Mouse (Mus musculus) CH12.LX (cell line): ENCODE data around the gene Prpf39. TPM values are rescaled to one million over a fixed set of nuclear protein-coding genes. Genes with fewer than 3 reads are reported as not detected.

ENCODE experiments used
- DNase-seq: peaks from one replicate; pipeline ENCODE4 v3.0.0-alpha.2; 2013; ENCODE audit errors: extremely low read depth
- H3K27ac ChIP-seq: 2 replicates; pipeline ENCODE4 v1.5.1; 2012; ENCODE audit warnings: low read depth, mild to moderate bottlenecking, control low read depth, moderate library complexity; ENCODE audit not compliant: insufficient read depth
- H3K27me3 ChIP-seq: replicated peaks from 2 replicates; pipeline ENCODE3; 2012; ENCODE audit warnings: inconsistent platforms
- H3K36me3 ChIP-seq, 2 experiments: replicated peaks in 1 of 2; 2 replicates each; pipeline versions ENCODE3 to v1.6.1; 2012; ENCODE audit warnings: inconsistent platforms in 1 of 2, low read length in 1 of 2, mild to moderate bottlenecking in 1 of 2, mixed read lengths in 1 of 2, moderate library complexity in 1 of 2; ENCODE audit not compliant: control insufficient read depth in 1 of 2, insufficient read depth in 1 of 2
- H3K4me1 ChIP-seq, 2 experiments: 2 replicates each; pipeline ENCODE4 v1.6.1; 2012; ENCODE audit warnings: inconsistent platforms in 1 of 2, moderate library complexity in 1 of 2; ENCODE audit not compliant: insufficient read depth in 2 of 2, control insufficient read depth in 1 of 2
- H3K4me2 ChIP-seq: 2 replicates; pipeline ENCODE4 v1.6.1; 2012; ENCODE audit warnings: low read depth, mild to moderate bottlenecking, control low read depth; ENCODE audit not compliant: poor library complexity, insufficient read depth, severe bottlenecking
- H3K4me3 ChIP-seq, 3 experiments: fragments of 150-350 bp in 1 of 3; sonication (generic) in 1 of 3; replicated peaks in 1 of 3; 2 replicates each; pipeline versions ENCODE3 to v1.5.1; 2011 to 2012; ENCODE audit warnings: low read depth in 2 of 3, low read length in 2 of 3, mild to moderate bottlenecking in 2 of 3, moderate library complexity in 2 of 3, control low read depth in 1 of 3, improper control_type of control experiment in 1 of 3, inconsistent platforms in 1 of 3, mixed read lengths in 1 of 3; ENCODE audit not compliant: poor library complexity in 1 of 3
- H3K79me2 ChIP-seq: replicated peaks from 2 replicates; pipeline ENCODE4 v1.6.1; 2012; ENCODE audit warnings: mild to moderate bottlenecking, moderate library complexity; ENCODE audit not compliant: control insufficient read depth, poor library complexity, insufficient read depth, severe bottlenecking; ENCODE audit errors: extremely low read depth
- H3K9ac ChIP-seq: 2 replicates; pipeline ENCODE4 v1.6.1; 2012; ENCODE audit warnings: low read depth, mild to moderate bottlenecking, control low read depth, moderate library complexity; ENCODE audit not compliant: insufficient read depth
- H3K9me3 ChIP-seq: replicated peaks from 2 replicates; pipeline ENCODE3; 2012; ENCODE audit warnings: low read length, inconsistent platforms, mixed read lengths
- BHLHE40 ChIP-seq: IDR thresholded peaks from 2 replicates; pipeline ENCODE4 v1.6.1; 2011; ENCODE audit warnings: mild to moderate bottlenecking, low read depth, low read length, improper control_type of control experiment
- CHD2 ChIP-seq: IDR thresholded peaks from 2 replicates; pipeline ENCODE4 v1.6.1; 2011; ENCODE audit warnings: low read length, improper control_type of control experiment
- CTCF ChIP-seq, 2 experiments: IDR thresholded peaks in 1 of 2; conservative IDR thresholded peaks in 1 of 2; 2 replicates each; pipeline ENCODE4 v1.5.1; 2011 to 2012; ENCODE audit warnings: low read depth in 2 of 2, low read length in 2 of 2, improper control_type of control experiment in 1 of 2, inconsistent platforms in 1 of 2, mild to moderate bottlenecking in 1 of 2, moderate library complexity in 1 of 2
- ETS1 ChIP-seq: conservative IDR thresholded peaks from 2 replicates; pipeline ENCODE4 v1.6.1; 2012; ENCODE audit warnings: low read depth, mild to moderate bottlenecking, inconsistent platforms, low read length, improper control_type of control experiment, moderate library complexity
- IRF4 ChIP-seq: IDR thresholded peaks from 2 replicates; pipeline ENCODE4 v1.6.1; 2014; ENCODE audit warnings: low read depth, mild to moderate bottlenecking, inconsistent platforms, low read length, improper control_type of control experiment
- MAZ ChIP-seq: IDR thresholded peaks from 2 replicates; pipeline ENCODE4 v1.6.1; 2012; ENCODE audit warnings: low read depth, mild to moderate bottlenecking, inconsistent platforms, low read length, improper control_type of control experiment, moderate library complexity
- MEF2A ChIP-seq: IDR thresholded peaks from 2 replicates; pipeline ENCODE4 v1.6.1; 2014; ENCODE audit warnings: low read depth, mild to moderate bottlenecking, inconsistent platforms, low read length, improper control_type of control experiment, borderline replicate concordance
- MXI1 ChIP-seq: IDR thresholded peaks from 2 replicates; pipeline ENCODE4 v1.6.1; 2011; ENCODE audit warnings: mild to moderate bottlenecking, low read depth, low read length, improper control_type of control experiment
- MYC ChIP-seq: IDR thresholded peaks from 2 replicates; pipeline ENCODE4 v1.6.1; 2011; ENCODE audit warnings: low read depth, mild to moderate bottlenecking, improper control_type of control experiment, low read length
- NRF1 ChIP-seq: IDR thresholded peaks from 2 replicates; pipeline ENCODE4 v1.6.1; 2014; ENCODE audit warnings: low read depth, mild to moderate bottlenecking, inconsistent platforms, low read length, improper control_type of control experiment, moderate library complexity
- RCOR1 ChIP-seq: conservative IDR thresholded peaks from 2 replicates; pipeline ENCODE4 v1.6.1; 2012; ENCODE audit warnings: low read depth, mild to moderate bottlenecking, inconsistent platforms, low read length, improper control_type of control experiment
- TBP ChIP-seq: conservative IDR thresholded peaks from 2 replicates; pipeline ENCODE4 v1.6.1; 2011; ENCODE audit warnings: low read depth, low read length, improper control_type of control experiment
- TCF12 ChIP-seq: IDR thresholded peaks from 2 replicates; pipeline ENCODE4 v1.6.1; 2014; ENCODE audit warnings: low read depth, mild to moderate bottlenecking, inconsistent platforms, low read length, improper control_type of control experiment
- USF1 ChIP-seq: IDR thresholded peaks from 2 replicates; pipeline ENCODE4 v1.6.1; 2014; ENCODE audit warnings: low read depth, mild to moderate bottlenecking, inconsistent platforms, low read length, improper control_type of control experiment
- USF2 ChIP-seq: conservative IDR thresholded peaks from 2 replicates; pipeline ENCODE4 v1.6.1; 2011; ENCODE audit warnings: low read depth, low read length, improper control_type of control experiment
- ZC3H11A ChIP-seq: IDR thresholded peaks from 2 replicates; pipeline ENCODE4 v1.6.1; 2012; ENCODE audit warnings: low read depth, mild to moderate bottlenecking, inconsistent platforms, low read length, improper control_type of control experiment
- ZMIZ1 ChIP-seq: IDR thresholded peaks from 2 replicates; pipeline ENCODE4 v1.6.1; 2012; ENCODE audit warnings: low read depth, mild to moderate bottlenecking, inconsistent platforms, low read length, improper control_type of control experiment
- dilution Hi-C: fragments of 300-500 bp; cut with MboI; formaldehyde crosslinking; loops from 2 replicates; pipeline ENCODE4 v1.14.3; 2020; ENCODE audit warnings: low sequenced_read_pairs; ENCODE audit not compliant: extremely low pct_unique_long_range_greater_than_20kb, extremely low pct_ligation_motif_present
- in situ Hi-C: fragments of 300-500 bp; cut with MboI; formaldehyde crosslinking; loops from 3 replicates; pipeline ENCODE4 v1.14.3; 2019; ENCODE audit warnings: low sequenced_read_pairs, low pct_ligation_motif_present, low pct_unique_long_range_greater_than_20kb, mixed read lengths
- polyA plus RNA-seq: library from polyadenylated mRNA; unstranded; fragments of >175 nt; gene quantifications from 2 replicates; pipeline ENCODE4 v1.2.1, GENCODE M21; 2012; ENCODE audit warnings: low read depth; ENCODE audit not compliant: insufficient read length
- total RNA-seq, 2 experiments: library from RNA; depleted of rRNA; stranded (reverse); fragments of 300-350 nt in 1 of 2; fragments of >200 nt in 1 of 2; gene quantifications; 2 replicates each; pipeline ENCODE4 v1.2.3; 2012 to 2014

Gene Prpf39
- total and polyA plus RNA-seq, 3 experiments, result 15.3 to 34.9 (median 29.6) TPM

GRCm38 (mm10) chr12:65068409-65068808, 32.3 kb downstream of the Prpf39 start:
- in situ Hi-C loops, result loop anchor here (10.0 kb wide), 1 partner anchor 104 kb away; the partner anchor contains the start of genes Klhl28 and Togaram1
- Histone ChIP-seq H3K9me3 (no peaks in the 10 kb centered on the region), H3K4me2 (no peak overlapping the region)

GRCm38 (mm10) chr12:65072911-65073610, 36.9 kb downstream of the Prpf39 start:
- H3K27me3 ChIP-seq, result no peaks in the 10 kb centered on the region
- dilution Hi-C loops (no loop called here), in situ Hi-C loops (no loop called here)
- peak; percentile 33 for DNase-seq
- peaks cover 43% of the 10 kb centered on the region for H3K79me2 ChIP-seq
- H3K27ac ChIP-seq, result peak overlapping the region; percentile 2; the same call in 1 of the 2 replicates
- TF ChIP-seq ZC3H11A (no peak), MYC (no peak), TBP (no peak), MXI1 (no peak), MAZ (no peak), USF1 (no peak), ETS1 (no peak), TCF12 (no peak), CHD2 (no peak)
- peaks cover 6 to 27% of the 10 kb centered on the region in 2 experiments for H3K36me3 ChIP-seq
- H3K9me3 ChIP-seq, result no peaks in the 10 kb centered on the region
- H3K4me2 ChIP-seq, result peak overlapping the region; percentile 99
- peak overlapping the region; percentile 83 for H3K9ac ChIP-seq
- H3K4me3 ChIP-seq, result peak overlapping the region; percentile 71 to 95 (median 92)
- peaks cover 2 to 26% of the 10 kb centered on the region in 2 experiments; a peak in 3 of 4 replicates for H3K4me1 ChIP-seq

More at GRCm38 (mm10) chr12:65068409-65068808, 32.3 kb downstream of the Prpf39 start:
- no peak for TF ChIP-seq BHLHE40
- no peak for TF ChIP-seq USF2
- no peak for TF ChIP-seq NRF1
- TF ChIP-seq RCOR1, result no peak
- no peak for TF ChIP-seq MEF2A
- no peak for TF ChIP-seq USF1
- TF ChIP-seq CTCF (conservative IDR thresholded peaks at IDR 0.05 in 1 of 2, IDR thresholded peaks at IDR 0.05 in 1 of 2; ENCODE audit: low read depth in 2 of 2, low read length in 2 of 2), result no peak
- no peak for TF ChIP-seq ZMIZ1
- no peak for TF ChIP-seq IRF4
- TF ChIP-seq ETS1, result no peak
- no peak overlapping the region for H3K9ac ChIP-seq
- H3K27ac ChIP-seq, result no peak overlapping the region
- H3K27me3 ChIP-seq, result no peaks in the 10 kb centered on the region
- H3K4me1 ChIP-seq, result peaks cover 0 to 34% of the 10 kb centered on the region in 2 experiments; a peak in 1 of 4 replicates
- dilution Hi-C loops, result no loop called here
- no peak overlapping the region for H3K4me3 ChIP-seq
- peaks cover 20 to 56% of the 10 kb centered on the region in 2 experiments for H3K36me3 ChIP-seq
- no peak for DNase-seq
- H3K79me2 ChIP-seq, result peaks cover 27% of the 10 kb centered on the region
